Mouse (Mus musculus) layer of hippocampus, postnatal 36 days (tissue): Measurements from ENCODE around the gene 4933411K16Rik. TPM values are rescaled to one million over a fixed set of nuclear protein-coding genes. Genes with fewer than 3 reads are reported as not detected.
A peak's percentile ranks its signal among the peaks of the same experiment; 100 is the strongest.

Source experiments
- DNase-seq, 2 experiments: peaks; one replicate each; pipeline ENCODE4 v3.0.0; 2022
- total RNA-seq, 2 experiments: library from RNA; stranded (reverse); gene quantifications; 2 replicates each; pipeline ENCODE4 v1.2.3; 2021

4933411K16Rik gene
- total RNA-seq = 1 to 10 TPM; 2.0 to 2.8 TPM

GRCm38 (mm10) chr19:42051948-42052347 lies at the start of gene 4933411K16Rik:
Gene 4933411K16Rik (plus strand): TSS chr19:42052248.
- no peak for DNase-seq

- no peak for DNase-seq
These were observed 47.8 kb upstream of the 4933411K16Rik start for GRCm38 (mm10) chr19:42004258-42004657.

- no peak for DNase-seq
These were observed 46.4 kb upstream of the 4933411K16Rik start for GRCm38 (mm10) chr19:42005616-42006015.

GRCm38 (mm10) chr19:42006568-42006967 lies 45.5 kb upstream of the 4933411K16Rik start:
- no peak for DNase-seq

DNA sequence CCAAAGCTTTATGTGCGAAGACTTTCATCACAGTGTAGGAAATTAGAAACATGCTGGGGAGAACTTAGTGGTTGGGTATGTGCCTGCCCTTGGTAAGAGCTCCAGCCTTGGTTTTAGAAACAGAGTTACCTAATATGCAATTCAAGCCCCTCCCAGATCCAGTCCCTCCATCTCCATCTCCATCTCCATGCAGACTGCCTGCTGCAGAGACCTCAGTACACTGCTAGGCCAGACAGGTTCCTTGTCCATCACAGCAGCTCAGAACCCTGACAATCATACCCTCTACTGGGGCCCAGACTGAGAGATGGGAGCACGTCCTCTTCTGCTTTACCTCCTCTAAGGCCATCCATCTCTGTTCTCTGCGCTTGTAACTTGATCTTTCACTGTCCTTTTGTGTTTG lies 43.5 kb upstream of the 4933411K16Rik start:
- DNase-seq = no peak

DNA sequence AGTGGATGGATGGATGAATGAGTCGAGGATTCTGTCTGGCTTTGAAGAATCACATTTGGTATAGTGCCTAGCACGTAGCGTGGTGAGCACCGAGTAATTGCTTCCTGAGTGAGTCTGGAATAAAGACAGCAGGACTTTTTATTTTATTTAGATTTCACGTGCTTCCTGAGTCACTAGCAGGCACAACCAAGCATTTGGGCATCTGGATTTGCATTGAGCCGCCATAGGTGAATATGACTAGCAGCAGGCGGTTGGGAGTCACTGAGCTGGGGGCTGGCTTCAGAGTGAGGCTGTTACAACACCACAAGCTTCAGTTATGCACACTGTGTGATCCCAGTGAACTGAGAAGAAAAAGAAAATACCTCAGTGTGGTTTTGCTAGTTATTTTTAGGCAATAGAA lies 43.0 kb upstream of the 4933411K16Rik start:
- DNase-seq = no peak

- DNase-seq = no peak
These were observed 41.6 kb upstream of the 4933411K16Rik start for GRCm38 (mm10) chr19:42010436-42010835.

- no peak for DNase-seq
These were observed 40.9 kb upstream of the 4933411K16Rik start for GRCm38 (mm10) chr19:42011123-42011522.

DNA sequence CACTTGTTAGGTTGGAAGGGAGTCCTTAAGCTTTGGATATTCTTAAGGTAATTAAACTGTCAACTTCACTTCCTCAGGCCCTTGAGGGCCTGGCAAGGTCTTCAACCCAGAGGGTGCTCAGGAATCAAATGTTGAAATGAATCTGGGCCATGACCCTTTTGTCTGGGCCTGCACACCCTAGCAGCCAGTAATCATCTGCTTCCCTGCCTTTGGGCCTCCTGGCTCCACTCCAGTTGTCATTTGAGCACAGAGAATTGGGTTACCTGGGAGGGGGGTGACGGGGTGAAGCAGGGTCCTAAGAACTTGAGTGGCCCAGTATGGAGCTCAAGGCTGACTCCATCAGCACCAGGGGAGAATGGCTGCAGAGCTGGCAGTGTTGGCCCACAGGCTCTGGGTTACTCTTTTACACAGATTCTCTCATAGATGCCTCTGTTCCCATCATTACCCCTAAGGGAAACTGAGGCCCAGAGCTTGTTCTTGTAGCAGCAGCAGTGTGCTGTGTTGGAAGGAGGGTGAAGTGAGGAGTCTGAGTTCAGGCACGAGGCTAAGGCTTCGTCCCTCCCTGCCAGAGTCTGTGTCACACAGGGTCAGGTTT lies 37.7 kb upstream of the 4933411K16Rik start:
- DNase-seq = no peak

GRCm38 (mm10) chr19:42015001-42015400 lies 37.0 kb upstream of the 4933411K16Rik start:
- no peak for DNase-seq

- DNase-seq = no peak
These were observed 35.8 kb upstream of the 4933411K16Rik start for GRCm38 (mm10) chr19:42016251-42016650.

DNA sequence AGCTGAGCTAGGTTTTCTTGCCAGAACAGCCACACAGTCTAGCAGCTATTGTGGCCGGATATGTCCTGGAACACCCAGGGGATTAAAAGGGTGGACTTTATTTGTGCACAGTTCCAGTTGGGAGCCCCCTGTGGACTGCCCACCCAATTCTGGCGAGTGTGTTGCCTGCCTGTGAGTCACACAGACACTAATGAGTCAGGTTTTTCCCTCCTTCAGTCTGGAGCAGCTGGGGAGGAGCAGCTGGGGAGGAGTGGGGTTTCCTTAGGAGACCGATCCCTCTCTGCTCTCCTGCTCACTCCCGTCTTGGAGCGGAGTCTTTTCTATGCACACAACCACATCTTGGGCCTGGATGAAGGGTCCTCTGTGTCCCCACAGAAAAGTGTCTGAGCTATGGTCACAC lies 35.2 kb upstream of the 4933411K16Rik start:
- DNase-seq = peak; percentile 31 to 45

DNA sequence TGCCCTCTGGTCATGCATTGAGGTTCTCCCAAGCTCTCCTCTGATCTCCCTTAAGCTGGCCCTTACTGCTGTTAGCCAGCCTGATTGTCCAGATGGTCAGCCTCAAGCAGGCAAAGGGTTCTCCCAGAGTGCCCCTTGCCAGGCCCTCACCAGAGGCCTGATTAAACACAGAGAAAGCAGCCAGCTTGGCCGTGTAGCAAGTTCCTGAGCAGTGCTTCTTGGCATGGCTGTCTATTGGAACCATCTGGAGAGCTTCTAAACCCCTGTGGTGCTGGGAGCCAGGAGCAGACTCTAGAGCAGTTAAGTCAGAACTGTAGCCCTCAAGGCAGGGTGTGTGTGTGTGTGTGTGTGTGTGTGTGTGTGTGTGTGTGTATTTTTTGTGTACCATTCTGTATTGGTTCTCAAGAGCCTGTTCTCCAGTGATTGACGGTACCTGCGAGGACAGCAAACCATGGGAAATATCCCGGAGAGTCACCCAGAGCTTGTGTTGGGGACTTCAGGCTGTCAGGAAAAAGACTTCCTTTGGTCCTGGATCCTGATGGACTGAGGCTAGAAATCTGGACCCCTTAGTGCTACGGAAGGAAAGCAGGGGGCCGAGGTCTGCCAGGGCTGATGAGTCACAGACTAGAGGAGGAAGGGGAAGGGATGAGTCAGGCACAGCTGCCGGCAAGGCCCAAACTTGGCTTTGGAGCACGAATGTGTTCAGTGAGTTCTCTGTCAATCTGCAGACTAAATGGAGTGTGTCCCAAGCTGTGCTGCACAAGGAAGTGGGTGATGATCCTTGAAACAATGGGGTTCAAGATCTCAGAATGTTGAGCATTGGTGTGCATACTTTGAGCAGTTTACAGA lies 34.4 kb upstream of the 4933411K16Rik start:
- DNase-seq = peak; percentile 43 to 54

DNA sequence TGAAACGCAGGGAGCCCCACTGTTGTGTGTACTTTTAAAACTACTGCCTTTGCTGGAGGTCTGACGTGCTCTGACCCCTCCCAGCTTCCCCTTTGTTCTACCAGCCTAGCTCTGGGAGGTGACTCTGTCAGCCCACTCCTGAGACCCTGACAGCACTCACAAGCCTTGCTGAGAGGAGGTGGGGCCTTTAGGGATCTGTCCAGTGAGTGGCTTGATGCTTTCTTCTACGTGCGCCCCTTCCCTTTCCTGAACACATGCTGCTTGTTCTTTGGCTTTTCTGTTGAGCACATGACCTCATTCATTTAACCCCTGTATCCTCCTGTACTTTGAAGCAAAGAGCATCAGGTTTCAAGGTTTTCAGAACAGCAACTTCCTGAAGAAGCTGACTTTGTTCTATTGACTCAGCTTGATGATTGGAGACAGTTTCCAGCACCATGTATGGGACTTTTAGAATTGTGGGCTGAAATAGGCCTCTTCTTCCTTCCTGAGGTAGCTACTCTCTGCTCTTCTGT lies 33.0 kb upstream of the 4933411K16Rik start:
- DNase-seq = no peak

- DNase-seq = no peak
These were observed 30.1 kb upstream of the 4933411K16Rik start for GRCm38 (mm10) chr19:42021681-42022541.

DNA sequence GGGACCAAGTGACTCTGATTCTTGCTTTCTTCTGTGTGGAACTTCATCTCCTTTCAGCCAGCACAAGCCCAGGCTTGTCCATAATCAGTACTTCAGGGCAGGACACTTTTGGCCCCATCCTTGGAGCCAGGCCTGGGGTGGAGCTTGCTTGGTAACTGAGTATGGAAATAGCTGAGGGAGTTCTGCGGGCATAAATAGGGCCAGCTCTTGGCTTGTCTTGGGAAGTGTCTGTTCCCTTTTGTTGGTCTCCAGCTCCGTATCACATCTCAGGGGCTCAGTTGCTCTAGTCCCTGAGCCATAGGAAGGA lies 29.6 kb upstream of the 4933411K16Rik start:
- no peak for DNase-seq

GRCm38 (mm10) chr19:42026158-42026557 lies 25.9 kb upstream of the 4933411K16Rik start:
- DNase-seq = peak; percentile 77 to 83

GRCm38 (mm10) chr19:42031112-42031511 lies 20.9 kb upstream of the 4933411K16Rik start:
- no peak for DNase-seq

DNA sequence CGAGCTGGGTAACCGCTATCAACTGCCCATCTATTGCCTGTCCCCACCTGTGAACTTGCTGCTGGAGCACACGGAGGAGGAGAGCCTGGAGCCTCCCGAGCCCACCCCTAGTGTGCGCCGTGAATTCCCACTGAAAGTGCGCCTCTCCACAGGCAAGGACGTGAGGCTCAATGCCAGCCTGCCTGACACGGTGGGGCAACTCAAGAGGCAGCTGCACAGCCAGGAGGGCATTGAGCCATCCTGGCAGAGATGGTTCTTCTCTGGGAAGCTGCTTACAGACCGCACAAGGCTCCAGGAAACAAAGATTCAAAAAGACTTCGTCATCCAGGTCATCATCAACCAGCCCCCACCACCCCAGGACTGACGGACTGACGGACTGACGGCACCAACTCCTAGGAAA lies 18.4 kb upstream of the 4933411K16Rik start:
- DNase-seq = no peak

DNA sequence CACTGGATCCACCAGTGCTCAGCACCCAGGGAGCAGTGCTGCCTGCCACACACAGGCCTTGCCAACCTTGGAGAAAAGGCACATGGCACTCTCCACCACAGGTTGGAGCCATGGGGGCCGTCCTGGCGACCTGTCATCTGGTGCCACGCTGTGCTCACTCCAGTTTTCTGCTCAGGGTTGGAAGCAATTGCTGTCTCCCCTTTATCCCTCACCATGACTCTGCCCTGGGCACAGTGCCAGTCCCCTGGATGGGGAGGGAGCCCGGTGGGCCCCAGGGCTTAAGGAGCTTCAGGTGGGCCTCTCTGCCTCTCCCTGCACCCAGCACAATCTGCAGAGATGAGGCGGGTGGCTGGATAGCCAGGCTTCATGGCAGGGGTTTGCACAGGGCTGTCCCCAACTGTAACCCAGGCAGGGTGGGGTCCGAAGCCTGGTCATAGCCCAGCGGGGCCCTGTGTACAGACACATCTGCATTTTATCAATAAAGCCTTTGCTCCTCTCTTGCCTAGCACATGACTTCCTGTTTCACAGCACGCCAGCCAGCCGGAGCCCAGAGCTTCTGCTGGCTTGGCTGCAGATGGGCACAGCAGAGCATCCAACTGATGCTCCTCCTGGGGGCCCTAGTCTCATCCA lies 17.8 kb upstream of the 4933411K16Rik start:
- peak; percentile 33 to 51 for DNase-seq

GRCm38 (mm10) chr19:42034881-42035455 lies 17.1 kb upstream of the 4933411K16Rik start:
- peak in 1 of 2 experiments; percentile 15 for DNase-seq
